Mouse (Mus musculus) heart, embryonic 15.5 days (tissue): ENCODE measurements around the gene Ttpal. TPM values are rescaled to one million over a fixed set of nuclear protein-coding genes. Genes with fewer than 3 reads are reported as not detected.
"Not testable (repeated sequence)": the region's sequence is repeated elsewhere in the genome, so short reads cannot be mapped to it uniquely, and the experiment has no call there.

Source experiments
- ATAC-seq: fragments of 200-750 bp; cut with Nextera tagmentation; replicated peaks from 2 replicates; pipeline ENCODE4 v1.8.0; 2017; ENCODE audit warnings: low read depth, moderate TSS enrichment; ENCODE audit not compliant: insufficient number of reproducible peaks, insufficient read depth, low FRiP score
- H3K27ac ChIP-seq: fragments of 300-500 bp; sonication (generic); 2 replicates; pipeline ENCODE4 v1.5.1; 2015; ENCODE audit warnings: mild to moderate bottlenecking, inconsistent platforms
- H3K27me3 ChIP-seq: fragments of 300-500 bp; sonication (generic); 2 replicates; pipeline ENCODE4 v1.6.1; 2015; ENCODE audit warnings: inconsistent platforms
- H3K36me3 ChIP-seq: fragments of 300-500 bp; sonication (generic); 2 replicates; pipeline ENCODE4 v1.6.1; 2015; ENCODE audit warnings: mild to moderate bottlenecking, inconsistent platforms
- H3K4me1 ChIP-seq: fragments of 300-500 bp; sonication (generic); replicated peaks from 2 replicates; pipeline ENCODE4 v1.6.1; 2015; ENCODE audit warnings: inconsistent platforms
- H3K4me2 ChIP-seq: fragments of 300-500 bp; sonication (generic); 2 replicates; pipeline ENCODE4 v1.6.1; 2015; ENCODE audit warnings: inconsistent platforms, mild to moderate bottlenecking, moderate library complexity
- H3K4me3 ChIP-seq: fragments of 300-500 bp; sonication (generic); 2 replicates; pipeline ENCODE4 v1.5.1; 2015; ENCODE audit warnings: mild to moderate bottlenecking, inconsistent platforms
- H3K9ac ChIP-seq: fragments of 300-500 bp; sonication (generic); 2 replicates; pipeline ENCODE4 v1.6.1; 2015; ENCODE audit warnings: mild to moderate bottlenecking, inconsistent platforms
- H3K9me3 ChIP-seq: fragments of 300-500 bp; sonication (generic); replicated peaks from 2 replicates; pipeline ENCODE4 v1.6.1; 2016; ENCODE audit warnings: inconsistent platforms
- WGBS: fragments of 180-500 bp; shearing (Covaris S2); methylation state at CpG from one replicate; pipeline ENCODE4 v1.1.7; 2015; ENCODE audit warnings: mixed read lengths; 5-methylcytosine and 5-hydroxymethylcytosine counted together
- polyA plus RNA-seq: library from polyadenylated mRNA; unstranded; fragments of >200 nt; fragmentation: Nextera tagmentation; extraction: Ambion mirVana; gene quantifications from 2 replicates; pipeline ENCODE4 v1.2.1, GENCODE M21; 2015

Gene Ttpal
- polyA plus RNA-seq, 1 experiment from 2014 or later = 15.2 TPM

DNA sequence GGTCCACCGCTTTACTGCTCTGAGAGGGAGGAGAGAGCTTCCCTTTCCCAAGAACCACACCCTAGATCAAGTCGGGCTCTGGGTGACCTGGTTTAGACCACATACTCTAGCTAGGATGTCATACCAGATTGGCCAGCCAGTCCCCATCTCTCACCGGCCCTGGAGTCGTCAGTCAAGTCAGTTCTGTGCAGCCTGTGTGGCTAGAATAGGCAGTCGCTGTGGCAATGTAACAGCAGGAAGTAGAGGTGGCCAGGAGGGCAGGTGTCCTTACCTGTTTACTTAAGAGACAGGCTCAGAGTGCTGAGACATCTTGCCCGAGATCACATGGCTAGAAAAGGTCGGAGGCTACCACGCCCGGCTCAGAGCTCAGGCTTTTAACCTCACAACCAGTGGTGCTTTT, 9.1 kb downstream of the Ttpal start:
- WGBS = 80% methylated on average over 9 of the region's 9 CpGs
- no peak overlapping the region for H3K27ac ChIP-seq
- H3K9me3 ChIP-seq = no peaks in the 10 kb centered on the region
- no peak overlapping the region for H3K4me2 ChIP-seq
- peaks cover 49% of the 10 kb centered on the region for H3K36me3 ChIP-seq
- H3K4me3 ChIP-seq = no peak overlapping the region
- no peak for ATAC-seq
- H3K27me3 ChIP-seq = no peaks in the 10 kb centered on the region
- no peak overlapping the region for H3K9ac ChIP-seq
- peaks cover 8% of the 10 kb centered on the region for H3K4me1 ChIP-seq

- 93% methylated on average over 5 of the region's 5 CpGs for WGBS
These were observed 11.1 kb downstream of the Ttpal start for GRCm38 (mm10) chr2:163613206-163613605.

DNA sequence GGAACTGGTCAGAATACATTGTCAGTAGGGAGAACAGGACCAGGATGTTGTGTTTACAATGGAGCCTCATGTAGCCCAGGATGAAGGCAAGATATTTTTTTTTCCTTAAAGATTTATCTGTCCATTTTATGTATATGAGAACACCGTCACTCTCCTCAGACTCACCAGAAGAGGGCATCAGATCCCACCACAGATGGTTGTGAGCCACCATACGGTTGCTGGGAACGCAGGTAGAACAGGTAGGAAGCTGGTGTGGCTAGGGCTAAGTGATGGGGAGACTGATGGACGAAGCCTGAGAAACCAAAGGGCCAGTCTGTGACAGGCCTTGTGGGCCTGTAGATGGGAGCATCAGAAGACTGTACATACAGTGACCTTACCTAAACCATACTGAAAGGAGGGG, 11.9 kb downstream of the Ttpal start:
- H3K27ac ChIP-seq = no peak overlapping the region
- ATAC-seq = no peak
- H3K36me3 ChIP-seq = peaks cover 74% of the 10 kb centered on the region
- WGBS = 93% methylated on average over 4 of the region's 4 CpGs
- no peaks in the 10 kb centered on the region for H3K4me1 ChIP-seq
- no peak overlapping the region for H3K9ac ChIP-seq
- H3K4me2 ChIP-seq = no peak overlapping the region
- H3K4me3 ChIP-seq = no peak overlapping the region
- no peaks in the 10 kb centered on the region for H3K9me3 ChIP-seq
- H3K27me3 ChIP-seq = no peaks in the 10 kb centered on the region

More at GRCm38 (mm10) chr2:163613206-163613605, 11.1 kb downstream of the Ttpal start:
- H3K4me2 ChIP-seq = no peak overlapping the region
- H3K4me1 ChIP-seq = no peaks in the 10 kb centered on the region
- no peaks in the 10 kb centered on the region for H3K27me3 ChIP-seq
- no peak for ATAC-seq
- H3K4me3 ChIP-seq = no peak overlapping the region
- no peak overlapping the region for H3K27ac ChIP-seq
- no peaks in the 10 kb centered on the region for H3K9me3 ChIP-seq
- no peak overlapping the region for H3K9ac ChIP-seq
- H3K36me3 ChIP-seq = peaks cover 66% of the 10 kb centered on the region

DNA sequence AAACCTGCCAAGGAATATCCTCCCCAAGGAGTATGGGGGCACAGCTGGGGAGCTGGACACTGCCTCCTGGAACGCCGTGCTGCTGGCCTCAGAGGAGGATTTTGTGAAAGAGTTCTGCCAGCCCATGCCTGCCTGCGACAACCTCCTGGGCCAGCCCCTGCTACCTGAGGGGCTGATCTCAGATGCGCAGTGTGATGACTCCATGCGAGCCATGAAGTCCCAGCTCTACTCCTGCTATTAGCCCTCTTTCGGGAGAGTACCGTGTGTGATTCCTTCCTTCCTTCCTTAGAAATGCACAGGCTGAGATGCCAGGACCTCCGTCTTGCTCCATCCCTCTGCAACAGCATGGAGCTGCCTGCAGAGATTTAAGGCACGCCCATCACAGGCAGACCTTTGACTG, 13.3 kb downstream of the Ttpal start:
- 89% methylated on average over 9 of the region's 9 CpGs for WGBS
- Histone ChIP-seq H3K9ac (no peak overlapping the region), H3K27ac (no peak overlapping the region), H3K36me3 (peaks cover 88% of the 10 kb centered on the region), H3K27me3 (no peaks in the 10 kb centered on the region), H3K9me3 (no peaks in the 10 kb centered on the region), H3K4me1 (no peaks in the 10 kb centered on the region), H3K4me3 (no peak overlapping the region), H3K4me2 (no peak overlapping the region)
- ATAC-seq = no peak

GRCm38 (mm10) chr2:163615906-163616651, 14.0 kb downstream of the Ttpal start:
- 89% methylated on average over 4 of the region's 4 CpGs for WGBS
- Histone ChIP-seq H3K9me3 (no peaks in the 10 kb centered on the region), H3K27ac (no peak overlapping the region), H3K27me3 (no peaks in the 10 kb centered on the region), H3K9ac (no peak overlapping the region), H3K4me2 (no peak overlapping the region), H3K4me3 (no peak overlapping the region), H3K36me3 (peaks cover 89% of the 10 kb centered on the region), H3K4me1 (no peaks in the 10 kb centered on the region)
- no peak for ATAC-seq

- H3K36me3 ChIP-seq = peaks cover 90% of the 10 kb centered on the region
- ATAC-seq = no peak
- no peaks in the 10 kb centered on the region for H3K9me3 ChIP-seq
- no peak overlapping the region for H3K9ac ChIP-seq
- H3K27me3 ChIP-seq = no peaks in the 10 kb centered on the region
- H3K27ac ChIP-seq = no peak overlapping the region
- WGBS = 80% methylated on average over 3 of the region's 3 CpGs
- no peaks in the 10 kb centered on the region for H3K4me1 ChIP-seq
- no peak overlapping the region for H3K4me3 ChIP-seq
- H3K4me2 ChIP-seq = no peak overlapping the region
These were observed 14.6 kb downstream of the Ttpal start for GRCm38 (mm10) chr2:163616652-163617227.

DNA sequence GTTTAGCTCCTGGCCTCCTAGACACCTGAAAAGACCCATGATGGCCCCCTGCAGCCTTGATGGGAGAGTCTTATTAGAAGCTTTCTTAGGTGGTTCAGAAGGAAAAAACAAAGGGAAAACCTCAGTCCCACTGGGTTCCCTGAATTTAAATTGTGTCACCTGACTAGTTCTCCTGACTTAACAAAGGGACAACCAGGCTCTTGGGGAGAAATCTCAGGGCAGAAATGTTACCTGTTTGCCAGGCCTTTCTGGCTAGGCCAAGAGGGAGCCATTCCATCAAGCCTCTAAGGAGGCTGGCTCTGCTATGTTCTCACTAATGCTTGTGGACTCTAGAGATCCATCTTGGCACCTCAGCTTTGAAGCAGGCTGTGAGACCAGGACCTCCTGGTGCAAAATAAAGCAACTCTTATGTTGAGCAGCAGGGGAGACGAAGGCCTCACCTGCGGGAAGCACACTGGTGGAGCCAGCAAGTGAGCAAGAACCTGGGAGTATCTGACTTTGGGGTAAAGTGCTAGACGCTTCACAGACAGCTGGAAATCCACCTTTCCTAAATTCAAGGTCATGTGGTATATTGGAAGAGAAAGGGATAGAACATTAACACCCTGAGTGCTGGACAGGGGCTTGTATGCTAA, 15.2 kb downstream of the Ttpal start:
- H3K27ac ChIP-seq = no peak overlapping the region
- no peak overlapping the region for H3K4me3 ChIP-seq
- no peak overlapping the region for H3K4me2 ChIP-seq
- H3K4me1 ChIP-seq = no peaks in the 10 kb centered on the region
- H3K9me3 ChIP-seq = no peaks in the 10 kb centered on the region
- no peaks in the 10 kb centered on the region for H3K27me3 ChIP-seq
- ATAC-seq = no peak
- H3K36me3 ChIP-seq = peaks cover 86% of the 10 kb centered on the region
- no peak overlapping the region for H3K9ac ChIP-seq
- 70% methylated on average over 3 of the region's 3 CpGs for WGBS

DNA sequence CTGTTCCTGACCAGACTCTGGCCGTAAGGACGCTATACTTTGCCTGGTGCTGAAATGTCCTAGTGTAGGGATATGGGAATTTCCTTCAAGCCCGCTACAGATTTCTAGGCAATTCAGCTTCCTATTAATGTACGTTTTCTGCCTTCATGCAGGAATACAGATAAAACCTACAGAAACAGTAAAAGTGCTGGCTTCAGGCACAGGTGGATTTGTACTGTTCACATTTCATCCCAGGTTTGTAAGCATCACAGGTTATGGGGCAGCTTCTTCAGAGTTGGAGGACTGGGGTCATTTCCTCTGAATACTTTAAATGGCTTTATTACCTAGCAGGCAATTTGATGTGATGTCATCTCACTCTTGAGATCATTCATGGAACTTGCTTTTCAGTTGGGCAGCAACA, 15.8 kb downstream of the Ttpal start:
- Histone ChIP-seq H3K9ac (no peak overlapping the region), H3K4me3 (no peak overlapping the region), H3K27ac (no peak overlapping the region), H3K36me3 (peaks cover 87% of the 10 kb centered on the region), H3K4me2 (no peak overlapping the region), H3K27me3 (no peaks in the 10 kb centered on the region), H3K4me1 (no peaks in the 10 kb centered on the region), H3K9me3 (no peaks in the 10 kb centered on the region)
- no peak for ATAC-seq
- WGBS = 87% methylated on average over 4 of the region's 4 CpGs

- Histone ChIP-seq H3K9ac (no peak overlapping the region), H3K36me3 (peaks cover 85% of the 10 kb centered on the region), H3K27me3 (no peaks in the 10 kb centered on the region), H3K4me2 (no peak overlapping the region), H3K4me3 (no peak overlapping the region), H3K27ac (no peak overlapping the region), H3K9me3 (no peaks in the 10 kb centered on the region), H3K4me1 (0 out of 2 replicates have a peak, but pooled peaks cover 2% of the 10 kb centered on the region)
- 86% methylated on average over 8 of the region's 8 CpGs for WGBS
- ATAC-seq = no peak
These were observed 18.3 kb downstream of the Ttpal start for GRCm38 (mm10) chr2:163620451-163620850.

DNA sequence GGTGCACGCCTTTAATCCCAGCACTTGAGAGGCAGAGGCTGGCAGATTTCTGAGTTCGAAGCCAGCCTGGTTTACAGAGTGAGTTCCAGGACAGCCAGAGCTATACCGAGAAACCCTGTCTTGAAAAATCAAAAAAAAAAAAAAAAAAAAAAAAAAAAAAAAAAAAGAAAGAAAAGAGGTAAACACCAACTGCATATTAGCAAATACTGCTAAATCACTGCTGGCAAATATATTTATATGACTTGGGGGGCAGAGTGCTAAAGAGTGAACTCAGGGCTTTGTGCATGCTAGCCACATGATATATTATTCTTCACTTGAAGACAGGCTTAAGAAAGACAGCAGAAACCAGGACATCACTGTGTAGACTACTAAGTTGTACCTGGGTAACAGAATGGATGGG, 19.3 kb downstream of the Ttpal start:
- H3K36me3 ChIP-seq = peaks cover 86% of the 10 kb centered on the region

DNA sequence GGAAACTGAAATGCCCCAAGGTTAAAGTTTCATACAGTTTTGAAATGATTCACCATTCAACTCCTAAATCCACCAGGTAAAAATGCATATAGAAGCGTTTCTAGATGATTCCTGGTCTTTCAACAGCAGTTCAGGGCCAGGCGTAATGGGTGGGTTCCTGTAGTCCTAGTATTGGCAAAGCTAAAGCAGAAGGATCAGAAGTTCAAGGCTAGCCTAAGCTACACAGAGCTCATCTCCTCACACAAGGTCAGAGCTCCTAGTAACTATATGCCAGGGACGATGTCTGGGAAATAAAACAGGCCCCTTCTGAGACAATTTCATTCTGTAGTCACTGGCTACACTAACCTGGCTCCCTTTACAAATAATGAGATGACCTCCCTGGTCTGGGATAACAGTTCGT, 29.1 kb downstream of the Ttpal start:
- no peak for ATAC-seq
- Histone ChIP-seq H3K9ac (no peak overlapping the region), H3K36me3 (peaks cover 83% of the 10 kb centered on the region), H3K27me3 (no peaks in the 10 kb centered on the region), H3K4me1 (no peaks in the 10 kb centered on the region), H3K27ac (no peak overlapping the region), H3K9me3 (no peaks in the 10 kb centered on the region), H3K4me3 (no peak overlapping the region), H3K4me2 (no peak overlapping the region)
- 91% methylated on average over 4 of the region's 4 CpGs for WGBS

More for the DNA sequence above, 19.3 kb downstream of the Ttpal start:
- not testable (repeated sequence) for H3K4me3 ChIP-seq, H3K27me3 ChIP-seq, H3K4me1 ChIP-seq, H3K9ac ChIP-seq, H3K27ac ChIP-seq, H3K4me2 ChIP-seq, ATAC-seq, H3K9me3 ChIP-seq
- WGBS = 93% methylated on average over 3 of the region's 3 CpGs
